Mouse (Mus musculus): Measurements from ENCODE around the gene Cops4. TPM values are rescaled to one million over a fixed set of nuclear protein-coding genes. Genes with fewer than 3 reads are reported as not detected.

The Cops4 gene
- polyA plus RNA-seq, 1 experiment from 2014 or later: 170 TPM

DNA sequence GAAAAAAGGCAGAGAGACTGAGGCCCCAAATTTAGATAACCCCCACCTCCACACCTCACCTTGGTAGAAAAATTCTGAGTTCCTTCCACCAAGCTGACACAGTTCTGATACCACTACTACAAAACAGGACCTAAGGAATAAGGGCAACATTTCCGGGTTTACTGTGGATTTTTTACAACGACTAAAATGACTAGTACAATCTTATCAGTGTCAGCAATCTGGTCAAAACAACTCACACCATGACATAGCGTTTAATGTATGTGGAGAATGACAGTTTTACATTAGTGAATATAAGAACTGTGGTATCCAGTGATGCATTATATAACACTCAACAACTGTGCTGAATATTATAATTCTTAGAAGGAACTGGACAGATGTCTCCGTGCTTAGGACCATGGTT, 16.8 kb upstream of the Cops4 start:
- Histone ChIP-seq H3K9ac (no peak overlapping the region), H3K4me3 (peak overlapping the region; percentile 94; the same call in 1 of the 2 replicates), H3K27ac (0 out of 2 replicates have a peak overlapping the region, but pooled peaks have one; percentile 80), H3K9me3 (no peaks in the 10 kb centered on the region), H3K36me3 (replicated peaks) (no peaks in the 10 kb centered on the region), H3K27me3 (replicated peaks) (no peaks in the 10 kb centered on the region), H3K4me1 (peaks cover 25% of the 10 kb centered on the region), H3K4me2 (peak overlapping the region; percentile 97)
- WGBS: 83% methylated on average over 4 of the region's 4 CpGs
- no peak for ATAC-seq (replicated peaks)

DNA sequence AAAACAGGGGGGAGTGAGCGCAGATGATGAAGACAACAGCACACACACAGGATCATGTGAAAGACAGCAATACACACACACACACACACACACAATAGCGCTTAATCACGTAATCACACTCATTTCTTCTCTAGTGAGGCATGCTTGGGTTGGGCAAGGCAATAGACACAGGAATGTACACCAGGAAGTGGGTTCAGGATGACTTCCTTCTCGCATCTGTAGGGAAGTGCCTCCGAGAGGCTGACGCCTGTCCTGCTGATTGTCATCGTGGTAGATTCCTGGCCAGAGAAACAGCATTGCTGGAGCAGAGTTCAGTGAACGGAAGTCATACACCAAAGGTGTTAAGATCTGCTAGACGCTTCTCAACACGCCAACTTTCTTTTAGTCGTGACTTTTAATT, 8.9 kb upstream of the Cops4 start:
- Histone ChIP-seq H3K4me1 (no peaks in the 10 kb centered on the region), H3K4me2 (no peak overlapping the region), H3K27ac (no peak overlapping the region), H3K9me3 (no peaks in the 10 kb centered on the region), H3K9ac (no peak overlapping the region), H3K36me3 (replicated peaks) (no peaks in the 10 kb centered on the region), H3K27me3 (replicated peaks) (no peaks in the 10 kb centered on the region), H3K4me3 (no peak overlapping the region)
- no peak for ATAC-seq (replicated peaks)
- WGBS: 78% methylated on average over 11 of the region's 11 CpGs

DNA sequence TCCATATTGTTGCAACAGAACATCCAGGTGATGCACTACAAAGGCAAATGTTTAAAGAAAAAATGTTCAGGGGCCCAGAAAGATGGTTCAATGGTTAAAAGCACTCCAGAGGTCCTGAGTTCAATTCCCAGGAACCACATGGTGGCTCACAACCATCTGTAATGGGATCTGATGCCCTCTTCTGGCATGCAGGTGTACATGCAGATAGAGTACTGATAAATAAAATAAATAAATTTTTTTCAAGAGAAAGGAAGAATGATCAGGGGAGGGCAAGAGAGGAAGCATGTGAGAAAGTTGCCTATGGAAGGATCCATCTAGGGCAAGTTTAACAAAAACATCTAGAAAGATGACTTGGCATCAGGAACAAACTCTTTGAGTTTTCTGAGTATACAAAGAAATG, 5.5 kb upstream of the Cops4 start:
- H3K27ac ChIP-seq: no peak overlapping the region
- H3K9ac ChIP-seq: no peak overlapping the region
- no peak overlapping the region for H3K4me3 ChIP-seq
- H3K27me3 ChIP-seq (replicated peaks): no peaks in the 10 kb centered on the region
- H3K4me1 ChIP-seq: peaks cover 2% of the 10 kb centered on the region
- no peak overlapping the region for H3K4me2 ChIP-seq
- H3K9me3 ChIP-seq: no peaks in the 10 kb centered on the region
- no peaks in the 10 kb centered on the region for H3K36me3 ChIP-seq (replicated peaks)
- no peak for ATAC-seq (replicated peaks)

DNA sequence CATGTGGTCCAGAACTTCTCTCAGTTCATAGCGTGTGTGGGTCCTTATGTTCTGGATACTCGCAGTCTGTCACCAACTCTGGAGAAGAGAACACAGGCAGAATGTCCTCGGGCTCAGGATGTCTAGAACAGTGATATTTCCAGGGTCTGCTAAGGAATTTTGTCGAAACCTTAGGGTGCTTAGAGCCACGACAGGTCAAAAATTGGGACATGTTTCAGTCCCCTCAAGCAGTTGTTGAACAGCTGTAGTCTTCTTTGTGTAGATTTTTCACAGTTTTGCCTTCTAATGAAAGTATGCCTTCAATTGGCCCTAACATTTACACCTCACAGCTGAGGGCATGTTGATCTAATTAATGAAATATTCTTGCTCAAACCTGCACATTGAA, 910 bp downstream of the Cops4 start:
- 14% methylated on average over 5 of the region's 5 CpGs for WGBS
- H3K4me1 ChIP-seq: peaks cover 21% of the 10 kb centered on the region
- H3K4me3 ChIP-seq: peak overlapping the region; percentile 76
- H3K9me3 ChIP-seq: no peaks in the 10 kb centered on the region
- H3K4me2 ChIP-seq: peak overlapping the region; percentile 84
- H3K27ac ChIP-seq: no peak overlapping the region
- peak; percentile 13; the same call in 1 of the 2 replicates for ATAC-seq (replicated peaks)
- H3K9ac ChIP-seq: peak overlapping the region; percentile 84
- H3K36me3 ChIP-seq (replicated peaks): no peaks in the 10 kb centered on the region
- H3K27me3 ChIP-seq (replicated peaks): no peaks in the 10 kb centered on the region

DNA sequence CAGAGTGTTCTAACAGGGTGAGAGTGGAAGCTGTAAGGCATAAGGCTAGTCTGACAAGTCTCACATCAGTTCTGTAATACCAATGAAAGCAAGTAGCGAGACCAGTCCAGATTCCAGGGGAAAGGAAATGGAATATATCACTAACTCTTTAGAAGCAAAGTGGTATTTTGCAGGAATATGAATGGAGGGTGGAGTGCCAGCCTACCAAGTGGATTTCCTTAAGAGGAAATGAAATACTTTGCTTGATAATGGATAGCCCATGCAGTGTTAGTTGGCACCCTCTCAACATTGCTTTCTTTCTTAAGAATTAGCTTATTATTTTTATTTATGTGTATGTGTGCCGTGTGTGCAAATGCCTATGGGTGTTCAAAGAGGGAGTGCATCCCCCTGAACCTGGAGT, 2.1 kb downstream of the Cops4 start:
- 94% methylated on average over 2 of the region's 2 CpGs for WGBS
- H3K4me2 ChIP-seq: 0 out of 2 replicates have a peak overlapping the region, but pooled peaks have one; percentile 13
- no peaks in the 10 kb centered on the region for H3K9me3 ChIP-seq
- H3K4me3 ChIP-seq: no peak overlapping the region
- ATAC-seq (replicated peaks): no peak
- no peak overlapping the region for H3K27ac ChIP-seq
- no peaks in the 10 kb centered on the region for H3K36me3 ChIP-seq (replicated peaks)
- peaks cover 21% of the 10 kb centered on the region for H3K4me1 ChIP-seq
- no peak overlapping the region for H3K9ac ChIP-seq
- H3K27me3 ChIP-seq (replicated peaks): no peaks in the 10 kb centered on the region

DNA sequence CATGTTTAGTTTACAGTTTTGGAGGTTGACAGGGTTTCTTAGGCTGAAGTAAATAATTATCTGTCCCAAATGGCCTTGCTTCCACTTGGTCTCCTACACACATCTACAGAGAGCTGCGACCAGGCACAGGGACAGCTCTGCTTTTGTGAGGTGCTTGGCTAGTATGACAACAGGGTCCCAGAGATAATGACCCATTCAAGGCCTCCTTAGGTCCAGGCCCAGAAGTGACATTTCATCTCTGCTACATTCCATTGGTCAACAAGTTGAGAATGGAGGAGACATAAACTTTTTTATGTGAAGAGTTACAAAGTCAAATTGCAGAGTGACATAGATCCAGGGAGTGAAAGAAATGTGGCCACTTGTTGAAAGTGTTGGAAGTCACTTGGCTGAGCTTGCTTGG, 5.2 kb downstream of the Cops4 start:
- WGBS: 96% methylated on average over 1 of the region's 1 CpGs
- Histone ChIP-seq H3K4me2 (no peak overlapping the region), H3K9ac (no peak overlapping the region), H3K9me3 (no peaks in the 10 kb centered on the region), H3K36me3 (replicated peaks) (no peaks in the 10 kb centered on the region), H3K27ac (no peak overlapping the region), H3K4me3 (no peak overlapping the region), H3K4me1 (peaks cover 16% of the 10 kb centered on the region), H3K27me3 (replicated peaks) (no peaks in the 10 kb centered on the region)
- ATAC-seq (replicated peaks): no peak

DNA sequence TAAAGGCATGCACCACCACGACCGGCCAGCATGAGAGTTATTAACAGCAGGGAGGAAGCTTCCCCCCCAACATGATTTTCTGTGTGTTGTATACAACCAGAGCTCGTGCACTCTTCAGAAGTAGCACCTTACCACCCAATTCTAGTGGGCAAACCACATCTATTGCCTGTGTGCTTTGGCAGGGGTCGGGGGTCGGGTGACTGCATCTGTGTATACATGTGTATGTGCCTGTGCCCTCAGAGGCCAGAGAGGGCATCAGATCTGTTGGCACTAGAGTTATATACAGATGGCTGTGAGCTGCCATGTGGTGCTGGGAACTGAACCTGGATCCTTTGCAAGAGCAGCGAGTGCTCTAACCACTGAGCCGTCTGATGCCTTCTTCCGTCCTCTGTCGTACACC, 6.8 kb downstream of the Cops4 start:
- H3K9ac ChIP-seq: no peak overlapping the region
- peaks cover 7% of the 10 kb centered on the region for H3K4me1 ChIP-seq
- no peaks in the 10 kb centered on the region for H3K27me3 ChIP-seq (replicated peaks)
- no peak for ATAC-seq (replicated peaks)
- no peak overlapping the region for H3K27ac ChIP-seq
- H3K4me3 ChIP-seq: no peak overlapping the region
- peaks cover 8% of the 10 kb centered on the region for H3K36me3 ChIP-seq (replicated peaks)
- no peak overlapping the region for H3K4me2 ChIP-seq
- H3K9me3 ChIP-seq: no peaks in the 10 kb centered on the region
- WGBS: 95% methylated on average over 9 of the region's 9 CpGs

DNA sequence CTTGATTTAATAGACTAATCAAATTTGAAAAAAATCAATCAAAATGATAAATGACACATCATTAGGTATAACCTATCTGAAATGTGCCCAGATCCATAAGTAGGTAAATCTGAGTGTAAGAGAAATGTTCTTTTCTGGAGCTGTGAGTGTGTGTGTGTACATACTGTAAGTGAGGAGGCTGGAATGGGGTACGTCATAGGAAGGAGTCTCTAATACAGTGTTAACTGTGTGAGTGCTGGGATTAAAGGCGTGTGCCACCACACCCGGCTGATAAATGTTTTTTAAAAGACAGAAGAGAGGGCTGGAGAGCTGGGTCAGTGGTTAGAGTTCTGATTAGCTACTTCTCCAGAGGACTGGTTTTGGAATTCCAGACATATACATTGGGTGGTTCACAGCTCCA, 7.5 kb downstream of the Cops4 start:
- no peak for ATAC-seq (replicated peaks)
- 89% methylated on average over 3 of the region's 3 CpGs for WGBS
- Histone ChIP-seq H3K27ac (no peak overlapping the region), H3K4me3 (no peak overlapping the region), H3K9me3 (no peaks in the 10 kb centered on the region), H3K4me1 (peaks cover under 1% of the 10 kb centered on the region; the same call in 1 of the 2 replicates), H3K9ac (no peak overlapping the region), H3K36me3 (replicated peaks) (peaks cover 15% of the 10 kb centered on the region), H3K27me3 (replicated peaks) (no peaks in the 10 kb centered on the region), H3K4me2 (no peak overlapping the region)

DNA sequence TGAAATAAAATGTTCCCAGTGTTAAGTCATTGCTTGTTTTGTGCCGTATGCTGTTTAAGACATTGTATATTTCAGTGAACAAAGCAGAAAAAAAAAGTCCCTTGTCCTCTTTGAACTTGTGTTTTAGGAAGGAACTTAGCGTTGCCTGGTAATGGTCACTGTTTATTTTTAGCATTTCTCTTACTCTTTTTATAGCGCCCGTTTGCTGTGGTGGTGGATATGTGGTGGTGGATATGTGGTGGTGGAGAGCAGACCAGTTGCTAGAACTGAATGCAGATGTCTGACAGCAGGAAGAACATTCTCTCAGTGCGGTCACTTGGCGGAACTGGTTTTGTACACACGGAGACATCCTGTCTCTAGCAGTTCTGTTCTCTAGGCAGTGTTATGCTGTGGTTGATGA, 8.1 kb downstream of the Cops4 start:
- 86% methylated on average over 7 of the region's 7 CpGs for WGBS
- Histone ChIP-seq H3K27me3 (replicated peaks) (no peaks in the 10 kb centered on the region), H3K4me3 (no peak overlapping the region), H3K27ac (no peak overlapping the region), H3K4me1 (no peaks in the 10 kb centered on the region), H3K9me3 (no peaks in the 10 kb centered on the region), H3K4me2 (no peak overlapping the region), H3K36me3 (replicated peaks) (peaks cover 20% of the 10 kb centered on the region), H3K9ac (no peak overlapping the region)
- ATAC-seq (replicated peaks): no peak

DNA sequence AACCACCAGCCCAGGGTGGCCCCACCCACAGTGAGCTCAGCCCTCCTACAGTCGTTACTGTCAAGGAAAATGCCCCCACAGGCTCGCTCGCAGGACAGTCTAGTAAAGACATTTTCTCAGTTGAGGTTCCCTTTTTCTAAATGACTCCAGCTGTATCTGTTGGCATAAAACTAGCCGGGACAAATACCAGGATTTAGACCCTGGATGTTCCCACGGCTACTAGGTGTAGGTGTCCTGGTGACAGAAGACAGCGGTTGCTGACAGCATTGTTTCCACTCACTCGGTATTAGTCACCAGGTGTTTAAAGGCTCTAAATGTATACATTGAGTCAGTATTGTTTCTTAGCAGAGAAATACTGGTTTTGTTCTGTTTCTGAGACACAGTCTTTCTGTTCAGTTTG, 17.7 kb downstream of the Cops4 start:
- WGBS: 92% methylated on average over 7 of the region's 7 CpGs
- Histone ChIP-seq H3K4me2 (no peak overlapping the region), H3K4me1 (no peaks in the 10 kb centered on the region), H3K9me3 (no peaks in the 10 kb centered on the region), H3K9ac (no peak overlapping the region), H3K27me3 (replicated peaks) (no peaks in the 10 kb centered on the region), H3K4me3 (no peak overlapping the region), H3K27ac (no peak overlapping the region), H3K36me3 (replicated peaks) (peaks cover 39% of the 10 kb centered on the region)
- no peak for ATAC-seq (replicated peaks)

DNA sequence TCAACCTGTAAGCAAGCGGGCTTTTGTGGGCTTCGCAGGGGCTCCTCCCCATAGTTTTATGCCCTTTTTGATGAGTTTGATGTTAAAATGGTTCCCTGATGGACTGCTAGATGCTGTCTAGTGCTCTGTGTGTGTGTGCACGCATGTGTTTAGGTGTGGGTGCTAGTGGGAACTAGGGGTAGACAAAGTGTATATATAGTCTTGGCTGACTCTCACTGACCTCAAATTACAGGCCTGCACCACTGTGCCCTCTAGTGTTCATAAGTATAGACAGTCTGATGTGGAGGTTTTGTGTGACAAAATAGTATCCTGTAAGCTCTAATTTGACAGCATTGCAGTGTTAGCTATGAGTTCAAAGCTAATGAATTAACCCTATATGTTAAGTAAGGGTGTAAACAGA, 18.5 kb downstream of the Cops4 start:
- Histone ChIP-seq H3K27me3 (replicated peaks) (no peaks in the 10 kb centered on the region), H3K4me3 (no peak overlapping the region), H3K4me1 (no peaks in the 10 kb centered on the region), H3K27ac (no peak overlapping the region), H3K4me2 (no peak overlapping the region), H3K9ac (no peak overlapping the region), H3K9me3 (no peaks in the 10 kb centered on the region), H3K36me3 (replicated peaks) (peaks cover 39% of the 10 kb centered on the region)
- no peak for ATAC-seq (replicated peaks)
- WGBS: 90% methylated on average over 3 of the region's 3 CpGs

DNA sequence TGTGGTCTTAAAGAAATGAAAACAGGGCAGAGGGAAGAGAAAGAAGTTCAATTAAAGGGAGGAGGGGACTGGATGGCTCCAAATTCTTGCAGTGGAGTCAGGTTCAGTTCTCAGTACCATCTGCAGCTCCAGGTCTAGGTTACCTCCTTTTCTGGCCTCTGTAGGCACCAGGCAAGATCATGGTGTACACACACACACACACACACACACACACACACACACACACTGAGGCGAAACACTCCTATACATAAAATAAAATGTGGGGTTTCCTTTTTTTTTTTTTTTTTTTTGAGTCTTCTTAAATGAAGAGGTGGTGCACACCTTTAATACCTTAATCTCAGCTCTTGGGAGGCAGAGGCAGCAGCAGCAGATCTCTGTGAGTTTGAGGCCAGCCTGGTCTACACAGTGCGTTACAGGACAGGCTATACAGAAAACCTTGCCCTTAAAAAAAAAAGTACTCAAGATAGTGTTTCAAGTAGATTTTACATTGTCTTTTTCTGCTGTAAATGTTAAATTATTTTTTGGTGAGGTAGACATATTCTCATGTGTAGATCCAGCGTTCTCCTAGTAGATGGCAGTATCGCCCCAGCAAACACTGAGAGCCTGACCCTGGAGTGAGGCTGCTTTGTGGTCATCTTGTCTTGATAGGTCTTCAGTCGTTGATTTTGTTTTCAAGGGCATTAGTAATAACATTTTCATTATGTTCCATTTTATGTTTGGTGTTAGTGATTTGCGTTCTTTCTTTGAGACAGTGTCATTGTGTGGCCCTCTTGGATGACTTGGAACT, 28.4 kb downstream of the Cops4 start:
- Histone ChIP-seq H3K4me2 (no peak overlapping the region), H3K9me3 (no peaks in the 10 kb centered on the region), H3K27ac (no peak overlapping the region), H3K9ac (no peak overlapping the region), H3K27me3 (replicated peaks) (no peaks in the 10 kb centered on the region), H3K4me3 (no peak overlapping the region), H3K4me1 (no peaks in the 10 kb centered on the region), H3K36me3 (replicated peaks) (peaks cover 56% of the 10 kb centered on the region)
- 88% methylated on average over 6 of the region's 6 CpGs for WGBS
- ATAC-seq (replicated peaks): no peak

DNA sequence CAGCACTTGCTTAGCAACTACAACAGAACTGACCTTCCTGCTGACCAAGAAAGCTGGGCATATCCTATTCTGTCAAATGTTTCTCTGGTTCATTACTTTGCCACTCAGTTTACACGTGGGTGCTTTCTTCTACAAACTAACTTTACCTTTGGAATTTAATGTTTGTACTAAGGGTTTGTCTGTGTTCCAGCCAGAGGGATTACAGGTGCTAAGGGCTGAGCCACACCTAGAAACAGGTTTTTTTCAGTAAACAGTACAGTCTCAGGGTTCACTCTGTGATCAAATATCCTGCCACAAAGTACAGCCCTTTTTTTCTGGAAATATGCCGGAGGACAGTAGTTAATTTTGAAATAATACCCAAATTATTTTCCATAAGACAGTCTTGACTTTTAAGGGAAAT, 30.1 kb downstream of the Cops4 start:
- no peak overlapping the region for H3K4me2 ChIP-seq
- no peaks in the 10 kb centered on the region for H3K9me3 ChIP-seq
- H3K4me3 ChIP-seq: no peak overlapping the region
- H3K4me1 ChIP-seq: no peaks in the 10 kb centered on the region
- H3K27me3 ChIP-seq (replicated peaks): no peaks in the 10 kb centered on the region
- no peak overlapping the region for H3K27ac ChIP-seq
- H3K9ac ChIP-seq: no peak overlapping the region
- no peak for ATAC-seq (replicated peaks)
- peaks cover 45% of the 10 kb centered on the region for H3K36me3 ChIP-seq (replicated peaks)
- WGBS: 92% methylated on average over 2 of the region's 2 CpGs
